Mouse (Mus musculus): ENCODE results near the gene Pygo2. TPM values are rescaled to one million over a fixed set of nuclear protein-coding genes. Genes with fewer than 3 reads are reported as not detected.

Gene Pygo2
- 5.7 TPM for polyA plus RNA-seq (2014; fragmentation: Illumina TruSeq; extraction: RNeasy Lipid Tissue Mini Kit (QIAGEN cat#74804); ENCODE audit: low read depth, low replicate concordance)

DNA sequence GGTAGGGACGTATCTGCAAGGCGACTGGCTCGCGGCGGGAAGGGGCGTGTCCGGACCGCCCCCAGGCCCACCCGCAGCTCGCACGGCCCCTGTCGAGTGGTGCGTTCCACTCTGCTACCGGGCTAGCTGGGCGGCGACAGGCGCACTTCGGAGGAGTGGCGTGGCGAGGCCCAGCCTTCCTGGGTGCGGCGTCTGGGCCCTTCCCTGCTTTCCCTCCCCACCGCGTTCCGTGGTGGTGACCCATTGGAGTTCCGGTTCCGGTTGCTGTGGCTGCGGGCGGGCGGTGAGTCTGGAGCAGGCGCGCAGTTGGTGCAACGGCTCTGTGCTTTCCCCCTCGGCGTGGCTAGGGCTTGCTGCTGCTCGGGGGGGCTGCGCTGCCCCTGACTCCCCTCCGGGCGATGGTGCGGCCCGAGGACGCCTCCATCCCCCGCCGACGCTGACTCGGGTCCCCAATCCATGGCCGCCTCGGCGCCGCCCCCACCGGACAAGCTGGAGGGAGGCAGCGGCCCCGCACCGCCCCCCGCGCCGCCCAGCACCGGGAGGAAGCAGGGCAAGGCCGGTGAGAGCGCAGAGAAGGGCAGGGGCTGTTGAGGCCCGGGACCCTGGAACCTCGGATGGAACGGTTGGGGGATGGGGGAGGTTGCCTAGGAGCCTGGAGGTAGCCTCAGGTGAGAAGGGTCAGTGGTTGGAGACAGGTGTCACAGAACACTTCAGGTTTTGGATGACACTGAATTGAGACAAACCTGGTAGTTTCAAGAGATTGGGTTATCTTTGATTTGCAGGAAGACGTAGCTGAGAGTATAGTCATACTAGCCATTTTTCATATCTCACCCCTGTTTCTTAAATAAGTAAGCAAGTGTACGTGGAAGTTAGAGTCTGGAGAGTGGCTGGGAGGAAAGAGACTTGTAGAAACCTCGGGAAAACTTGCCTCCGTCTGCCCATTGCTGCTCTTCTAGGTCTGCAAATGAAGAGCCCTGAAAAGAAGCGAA lies at the start of gene Pygo2:
TSS of gene Pygo2 (plus strand) at position 44 of the 989 bp plus-strand sequence.

DNA sequence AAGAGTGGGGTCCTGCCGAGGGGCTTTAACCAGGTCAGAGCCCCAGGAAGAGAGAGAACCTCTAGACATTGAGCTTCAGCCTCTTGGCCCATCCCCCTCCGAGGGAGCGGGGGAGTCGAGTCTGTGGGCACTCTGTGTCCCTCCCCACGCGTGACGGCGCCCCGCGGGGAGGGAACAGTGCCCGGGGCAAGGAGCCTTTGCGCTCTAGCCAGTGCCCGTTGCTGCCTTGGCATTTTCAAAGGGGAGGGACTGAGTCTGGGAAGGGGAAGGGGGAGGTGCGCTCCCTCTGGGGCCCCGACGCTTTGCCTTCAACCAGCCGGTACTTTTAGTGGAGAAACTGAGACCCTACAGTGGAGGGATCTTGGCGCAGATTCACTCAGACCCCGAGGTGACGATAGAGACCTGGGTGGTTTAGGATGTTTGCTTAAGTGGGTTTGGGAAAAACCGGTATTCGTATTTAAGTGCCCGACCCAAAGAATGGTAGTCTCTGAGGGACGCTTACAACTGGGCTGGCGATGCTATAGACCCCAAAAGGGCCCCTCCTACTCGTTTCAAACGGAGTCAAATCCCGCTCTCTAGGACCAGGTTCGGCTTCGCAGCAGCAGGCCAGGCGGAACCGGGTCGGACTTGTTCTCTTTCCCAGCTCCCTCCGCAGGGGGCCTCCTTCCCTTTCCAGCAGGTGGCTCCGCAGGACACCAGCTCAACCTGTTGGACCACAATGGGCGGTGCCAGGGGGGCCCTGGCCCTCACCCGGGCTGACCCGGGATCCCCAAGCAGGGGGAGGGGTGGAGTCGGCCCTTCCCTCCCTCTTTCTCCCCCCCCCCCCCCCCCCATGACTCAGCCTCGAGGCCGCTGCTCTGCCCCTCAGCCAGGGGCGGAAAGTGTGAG lies 35.8 kb upstream of the Pygo2 start, which contains the start of gene Zbtb7b:
TSS of gene Zbtb7b (minus strand) at position 771 of the 888 bp plus-strand sequence.

DNA sequence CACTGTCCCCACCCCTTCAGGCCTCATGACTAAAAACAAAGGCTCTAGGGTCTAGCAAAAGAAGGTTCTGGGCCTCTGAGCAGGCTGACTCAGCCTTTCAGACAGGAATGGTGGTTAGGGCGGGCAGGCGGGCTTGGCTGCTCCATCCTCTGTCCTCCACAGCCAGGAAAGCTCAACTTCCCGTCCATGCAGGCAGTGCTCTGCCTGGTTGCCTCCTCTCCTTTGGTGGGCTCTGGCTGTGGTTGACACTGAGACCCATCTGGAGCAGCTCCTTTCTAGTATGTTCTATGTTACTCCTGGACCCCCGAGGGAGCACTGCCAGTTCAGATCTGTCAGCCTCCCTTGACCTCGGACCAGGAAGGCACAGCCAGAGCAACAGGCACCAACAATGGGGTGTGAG lies 27.3 kb upstream of the Pygo2 start, which contains the start of gene Lenep:
TSS of gene Lenep (minus strand) at position 101 of the 400 bp plus-strand sequence.

DNA sequence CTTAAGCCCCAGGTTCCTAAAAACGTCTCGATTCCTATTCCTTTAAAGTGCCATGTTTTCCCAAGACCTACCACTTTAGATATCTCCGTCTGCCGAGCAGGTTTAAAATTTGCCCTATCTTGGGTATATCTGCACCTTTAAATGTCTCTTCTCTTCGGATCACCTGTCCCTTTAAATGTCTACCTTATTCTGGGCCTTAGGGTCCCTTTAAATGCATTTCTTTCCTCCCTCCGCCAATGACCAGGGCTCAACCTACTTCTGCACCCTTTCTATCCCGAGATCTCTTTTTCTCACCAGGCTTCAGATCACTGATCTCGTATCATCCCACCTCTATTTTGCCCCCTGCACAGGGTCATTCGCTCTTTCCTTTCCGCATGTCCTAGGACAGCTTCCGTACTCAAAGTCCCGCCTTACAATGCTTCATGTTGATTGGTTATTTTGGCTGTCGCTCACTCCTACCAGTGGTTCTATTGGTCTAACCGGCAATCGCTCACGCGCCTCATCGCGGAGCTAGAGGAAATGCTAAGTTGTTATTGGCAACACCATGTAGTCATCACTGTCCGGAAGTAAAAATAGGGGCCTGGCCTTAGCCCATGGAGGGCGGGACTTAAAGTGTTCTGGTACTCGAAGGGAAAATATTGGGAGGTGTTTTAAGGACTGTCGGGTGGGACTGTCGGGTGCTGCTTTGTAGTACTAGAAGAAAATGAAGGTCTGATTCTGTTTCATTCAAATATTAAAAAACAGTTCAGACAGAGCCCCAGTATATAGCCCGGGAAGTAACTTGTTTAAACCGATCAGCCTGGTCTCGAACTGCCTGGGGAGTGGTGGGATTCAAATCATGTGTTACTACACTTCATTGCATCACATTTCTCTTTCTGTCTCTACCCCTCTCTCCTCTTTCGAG lies 18.3 kb upstream of the Pygo2 start, which contains the start of gene Flad1:
TSS of gene Flad1 (minus strand) at position 381 of the 904 bp plus-strand sequence.

DNA sequence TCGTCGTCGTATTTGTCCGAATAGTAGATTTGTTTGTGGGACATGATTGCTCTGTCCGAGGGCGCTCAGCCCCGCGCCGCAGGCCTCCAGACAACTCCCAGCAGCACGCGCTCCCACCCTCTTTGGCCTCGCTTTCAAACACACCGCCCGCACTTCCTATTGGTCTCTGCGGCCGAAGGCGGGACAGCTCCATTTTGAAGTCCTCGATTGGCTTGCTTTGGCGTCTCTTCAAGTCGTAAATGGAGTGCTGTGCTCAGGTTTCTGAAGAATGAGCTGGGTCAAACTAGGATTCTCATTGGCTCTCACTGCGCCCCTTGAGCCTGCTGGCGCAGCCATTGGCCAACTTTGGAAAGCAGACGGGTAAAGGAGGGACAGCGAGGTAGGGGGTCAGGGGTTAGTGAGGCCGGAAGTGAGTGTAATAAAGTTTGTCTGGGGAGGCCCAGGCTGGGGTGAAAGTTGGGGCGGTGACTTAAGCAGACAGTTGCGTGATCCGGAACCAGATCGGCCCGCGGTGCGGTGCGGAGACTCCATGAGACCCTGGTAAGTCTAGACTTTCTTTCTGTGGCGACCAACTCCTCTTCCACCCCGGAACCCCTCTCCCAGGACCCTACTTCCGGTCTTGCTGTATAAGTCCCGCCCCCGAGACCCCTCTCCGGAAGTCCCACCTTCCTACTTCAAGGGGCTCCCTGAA lies 11.7 kb upstream of the Pygo2 start, which contains the start of the genes Cks1b and Shc1:
TSS of gene Cks1b (minus strand) at position 214 of the 691 bp plus-strand sequence.
TSS of gene Shc1 (plus strand) at position 274 of the 691 bp plus-strand sequence.

DNA sequence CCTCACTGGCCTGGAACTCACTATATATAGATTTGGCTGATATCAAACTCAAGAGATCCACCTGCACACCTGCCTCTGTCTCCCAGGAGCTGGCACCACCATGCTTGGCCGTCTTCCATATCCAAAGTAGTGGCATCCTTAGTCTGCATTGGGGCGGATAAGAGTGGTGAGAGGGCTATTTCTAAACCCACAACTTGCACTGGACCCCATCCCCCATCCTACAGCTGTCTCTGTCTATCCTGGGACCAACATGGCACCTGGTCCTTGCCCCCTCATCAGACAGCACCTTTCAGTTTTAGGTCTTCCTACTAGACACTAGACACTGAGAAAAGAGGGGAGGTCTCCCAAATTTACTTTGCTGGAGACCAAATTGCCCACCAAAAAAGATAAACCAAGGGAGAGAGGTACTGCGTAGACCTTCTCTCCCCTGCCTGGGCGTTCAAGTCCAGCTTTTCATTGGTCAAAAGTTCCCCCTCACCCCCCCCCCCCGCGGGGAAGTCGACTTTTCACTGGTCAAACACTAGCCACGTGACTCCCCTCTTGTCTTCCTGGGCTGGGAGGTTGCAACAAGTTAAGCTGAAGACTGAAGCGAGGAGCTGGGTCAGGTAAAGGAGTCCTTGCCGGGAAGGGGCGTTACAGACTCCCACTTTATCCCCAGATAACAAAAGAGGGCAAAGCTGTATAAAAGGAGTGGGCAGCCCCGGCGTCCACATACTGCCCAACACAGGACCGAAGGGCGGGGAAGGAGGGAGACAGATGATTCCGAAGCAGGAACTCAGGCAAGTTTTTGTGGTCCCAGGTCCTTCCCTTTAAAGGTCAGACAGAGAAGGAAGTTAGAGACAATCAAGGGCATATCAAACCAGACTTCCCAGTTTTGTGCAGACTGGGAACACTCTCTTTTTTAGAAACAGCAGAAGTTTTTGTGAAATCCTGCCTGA lies 6.4 kb downstream of the Pygo2 start, which contains the start of gene Pbxip1:
TSS of gene Pbxip1 (plus strand) at position 531 of the 938 bp plus-strand sequence.

DNA sequence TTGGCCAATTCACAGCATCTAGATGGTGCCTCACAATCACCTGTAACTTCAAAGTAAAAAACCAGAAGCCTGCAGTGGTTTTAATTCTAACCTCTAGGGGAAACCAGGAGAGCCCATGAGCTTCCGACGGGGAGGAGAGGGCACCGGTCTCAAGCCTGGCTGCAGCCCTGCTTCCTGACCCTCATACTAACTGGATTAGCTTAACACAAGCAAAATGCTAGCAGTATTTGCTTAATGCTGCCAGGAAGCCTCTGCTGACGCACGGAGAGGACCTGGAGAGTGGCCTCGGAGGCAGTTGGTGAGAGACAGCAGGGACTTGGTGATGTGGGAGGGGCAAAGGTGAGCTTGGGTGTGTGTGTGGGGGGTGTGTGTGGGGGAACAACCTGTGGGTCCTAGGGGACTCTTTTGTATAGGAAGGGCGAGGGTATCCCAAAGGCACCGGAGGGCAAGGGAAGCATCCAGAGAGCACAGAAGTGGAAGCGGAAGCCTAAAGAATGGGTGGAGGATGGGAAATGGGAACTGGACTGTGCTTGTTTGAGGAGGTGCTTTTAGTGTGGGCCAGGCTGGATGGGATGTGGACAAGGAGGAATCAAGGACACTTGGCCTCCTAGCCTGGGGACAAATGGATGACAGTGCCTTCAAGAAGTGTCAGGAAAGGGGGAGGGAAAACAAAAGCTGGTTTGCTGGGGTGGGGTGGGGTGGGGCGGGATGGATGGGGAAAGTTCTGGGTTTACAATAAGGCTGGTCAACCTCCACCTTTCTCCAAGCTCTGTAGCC lies 24.6 kb downstream of the Pygo2 start, which contains the start of gene Pmvk:
TSS of gene Pmvk (plus strand) at position 141 of the 777 bp plus-strand sequence.

Other genes with a start within 250 kb of the Pygo2 start
- gene Fam189b, start 247.1 kb upstream of the Pygo2 start, polyA plus RNA-seq (2014; fragmentation: Illumina TruSeq; extraction: RNeasy Lipid Tissue Mini Kit (QIAGEN cat#74804); ENCODE audit: low read depth, low replicate concordance): not detected
- 4.8 TPM for gene Gba, start 227.3 kb upstream of the Pygo2 start, polyA plus RNA-seq (2014; fragmentation: Illumina TruSeq; extraction: RNeasy Lipid Tissue Mini Kit (QIAGEN cat#74804); ENCODE audit: low read depth, low replicate concordance)
- gene Thbs3, start 215.0 kb upstream of the Pygo2 start, polyA plus RNA-seq (2014; fragmentation: Illumina TruSeq; extraction: RNeasy Lipid Tissue Mini Kit (QIAGEN cat#74804); ENCODE audit: low read depth, low replicate concordance): 3.4 TPM
- 187 TPM for gene Mtx1, start 203.1 kb upstream of the Pygo2 start, polyA plus RNA-seq (2014; fragmentation: Illumina TruSeq; extraction: RNeasy Lipid Tissue Mini Kit (QIAGEN cat#74804); ENCODE audit: low read depth, low replicate concordance)
- gene Muc1, start 201.2 kb upstream of the Pygo2 start, polyA plus RNA-seq (2014; fragmentation: Illumina TruSeq; extraction: RNeasy Lipid Tissue Mini Kit (QIAGEN cat#74804); ENCODE audit: low read depth, low replicate concordance): 11.6 TPM
- gene Krtcap2, start 184.2 kb upstream of the Pygo2 start, polyA plus RNA-seq (2014; fragmentation: Illumina TruSeq; extraction: RNeasy Lipid Tissue Mini Kit (QIAGEN cat#74804); ENCODE audit: low read depth, low replicate concordance): 13.6 TPM
- 0.98 TPM for gene Trim46, start 183.9 kb upstream of the Pygo2 start, polyA plus RNA-seq (2014; fragmentation: Illumina TruSeq; extraction: RNeasy Lipid Tissue Mini Kit (QIAGEN cat#74804); ENCODE audit: low read depth, low replicate concordance)
- not detected for gene Dpm3, start 170.9 kb upstream of the Pygo2 start, polyA plus RNA-seq (2014; fragmentation: Illumina TruSeq; extraction: RNeasy Lipid Tissue Mini Kit (QIAGEN cat#74804); ENCODE audit: low read depth, low replicate concordance)
- gene Slc50a1, start 159.6 kb upstream of the Pygo2 start, polyA plus RNA-seq (2014; fragmentation: Illumina TruSeq; extraction: RNeasy Lipid Tissue Mini Kit (QIAGEN cat#74804); ENCODE audit: low read depth, low replicate concordance): 1.1 TPM
- gene Efna1, start 149.1 kb upstream of the Pygo2 start, polyA plus RNA-seq (2014; fragmentation: Illumina TruSeq; extraction: RNeasy Lipid Tissue Mini Kit (QIAGEN cat#74804); ENCODE audit: low read depth, low replicate concordance): not detected
- 0.11 TPM for gene Efna3, start 107.2 kb upstream of the Pygo2 start, polyA plus RNA-seq (2014; fragmentation: Illumina TruSeq; extraction: RNeasy Lipid Tissue Mini Kit (QIAGEN cat#74804); ENCODE audit: low read depth, low replicate concordance)
- gene Efna4, start 92.2 kb upstream of the Pygo2 start, polyA plus RNA-seq (2014; fragmentation: Illumina TruSeq; extraction: RNeasy Lipid Tissue Mini Kit (QIAGEN cat#74804); ENCODE audit: low read depth, low replicate concordance): not detected
- gene Adam15, start 80.2 kb upstream of the Pygo2 start, polyA plus RNA-seq (2014; fragmentation: Illumina TruSeq; extraction: RNeasy Lipid Tissue Mini Kit (QIAGEN cat#74804); ENCODE audit: low read depth, low replicate concordance): 3.3 TPM
- gene Dcst2, start 68.2 kb upstream of the Pygo2 start, polyA plus RNA-seq (2014; fragmentation: Illumina TruSeq; extraction: RNeasy Lipid Tissue Mini Kit (QIAGEN cat#74804); ENCODE audit: low read depth, low replicate concordance): 6.5 TPM
- 25.0 TPM for gene Dcst1, start 65.0 kb upstream of the Pygo2 start, polyA plus RNA-seq (2014; fragmentation: Illumina TruSeq; extraction: RNeasy Lipid Tissue Mini Kit (QIAGEN cat#74804); ENCODE audit: low read depth, low replicate concordance)
- gene Zbtb7b, start 35.4 kb upstream of the Pygo2 start, polyA plus RNA-seq (2014; fragmentation: Illumina TruSeq; extraction: RNeasy Lipid Tissue Mini Kit (QIAGEN cat#74804); ENCODE audit: low read depth, low replicate concordance): 0.24 TPM
- 0.34 TPM for gene Lenep, start 27.4 kb upstream of the Pygo2 start, polyA plus RNA-seq (2014; fragmentation: Illumina TruSeq; extraction: RNeasy Lipid Tissue Mini Kit (QIAGEN cat#74804); ENCODE audit: low read depth, low replicate concordance)
- gene Flad1, start 18.3 kb upstream of the Pygo2 start, polyA plus RNA-seq (2014; fragmentation: Illumina TruSeq; extraction: RNeasy Lipid Tissue Mini Kit (QIAGEN cat#74804); ENCODE audit: low read depth, low replicate concordance): 1.8 TPM
- 4.7 TPM for gene Cks1b, start 11.8 kb upstream of the Pygo2 start, polyA plus RNA-seq (2014; fragmentation: Illumina TruSeq; extraction: RNeasy Lipid Tissue Mini Kit (QIAGEN cat#74804); ENCODE audit: low read depth, low replicate concordance)
- 6.5 TPM for gene Shc1, start 11.8 kb upstream of the Pygo2 start, polyA plus RNA-seq (2014; fragmentation: Illumina TruSeq; extraction: RNeasy Lipid Tissue Mini Kit (QIAGEN cat#74804); ENCODE audit: low read depth, low replicate concordance)
- gene Pbxip1, start 6.5 kb downstream of the Pygo2 start, polyA plus RNA-seq (2014; fragmentation: Illumina TruSeq; extraction: RNeasy Lipid Tissue Mini Kit (QIAGEN cat#74804); ENCODE audit: low read depth, low replicate concordance): 2.1 TPM
- 1.1 TPM for gene Pmvk, start 24.3 kb downstream of the Pygo2 start, polyA plus RNA-seq (2014; fragmentation: Illumina TruSeq; extraction: RNeasy Lipid Tissue Mini Kit (QIAGEN cat#74804); ENCODE audit: low read depth, low replicate concordance)
- 0.90 TPM for gene Kcnn3, start 90.0 kb downstream of the Pygo2 start, polyA plus RNA-seq (2014; fragmentation: Illumina TruSeq; extraction: RNeasy Lipid Tissue Mini Kit (QIAGEN cat#74804); ENCODE audit: low read depth, low replicate concordance)

Data from testis, adult 10 weeks (tissue).